Mouse (Mus musculus): Measurements from ENCODE around the gene Mtfr2.

Gene Mtfr2

GRCm38 (mm10) chr10:20379071-20379735, 31.6 kb downstream of the Mtfr2 start:
- no peak for DNase-seq (ENCODE audit: low read depth, low spot score)

GRCm38 (mm10) chr10:20380798-20381197, 33.2 kb downstream of the Mtfr2 start:
- no peak for DNase-seq (ENCODE audit: low read depth, low spot score)

DNA sequence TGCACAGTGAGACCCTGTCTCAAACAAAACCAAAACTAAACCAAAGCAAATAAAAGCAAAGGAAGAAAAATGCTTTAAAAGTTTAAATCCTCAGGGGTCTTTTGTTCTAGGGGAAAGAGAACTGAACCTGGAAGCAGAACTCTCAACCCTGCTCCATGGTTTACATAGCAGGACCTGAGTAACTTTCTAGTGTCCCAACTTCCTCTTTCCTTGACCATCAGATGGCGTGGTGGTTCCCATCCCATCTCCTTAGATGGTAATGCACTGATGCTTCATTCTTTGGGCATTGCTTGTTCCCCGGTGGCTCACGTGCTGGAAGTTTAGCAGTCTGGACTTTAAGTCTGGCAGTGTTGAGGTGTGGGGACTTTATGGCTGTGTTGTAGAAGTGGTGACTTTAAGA, 33.8 kb downstream of the Mtfr2 start:
- DNase-seq (ENCODE audit: low read depth, low spot score): no peak

DNA sequence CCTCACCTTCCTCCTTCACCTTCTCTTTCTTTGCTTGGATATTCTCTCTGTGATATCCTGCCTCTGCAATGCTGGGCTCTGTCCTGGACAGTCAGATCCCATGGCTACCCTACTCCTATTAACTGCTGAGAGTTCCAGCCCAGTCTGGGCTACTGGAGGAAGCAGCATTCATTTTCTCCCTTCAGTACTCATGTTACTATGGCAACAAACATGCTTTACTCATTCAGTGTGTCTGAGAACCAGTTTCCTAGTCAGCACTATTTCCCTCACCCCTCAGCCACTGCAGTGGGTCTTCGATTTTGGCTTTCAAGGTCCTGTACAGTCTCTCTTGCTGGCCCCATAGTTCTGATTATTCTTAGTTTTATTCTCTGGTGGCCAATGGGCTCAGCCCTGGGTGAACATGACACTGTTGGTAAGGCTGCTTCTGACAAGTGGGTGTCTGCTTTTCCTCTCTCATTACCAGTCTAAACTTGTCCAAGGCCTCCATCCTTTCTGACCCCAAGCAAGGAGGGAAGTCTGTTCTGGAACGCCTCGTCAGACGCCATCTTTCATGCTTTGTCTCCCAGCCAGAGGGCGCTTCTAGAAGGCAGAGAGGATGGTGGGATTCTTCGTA, 35.3 kb downstream of the Mtfr2 start:
- DNase-seq (ENCODE audit: low read depth, low spot score): no peak

DNA sequence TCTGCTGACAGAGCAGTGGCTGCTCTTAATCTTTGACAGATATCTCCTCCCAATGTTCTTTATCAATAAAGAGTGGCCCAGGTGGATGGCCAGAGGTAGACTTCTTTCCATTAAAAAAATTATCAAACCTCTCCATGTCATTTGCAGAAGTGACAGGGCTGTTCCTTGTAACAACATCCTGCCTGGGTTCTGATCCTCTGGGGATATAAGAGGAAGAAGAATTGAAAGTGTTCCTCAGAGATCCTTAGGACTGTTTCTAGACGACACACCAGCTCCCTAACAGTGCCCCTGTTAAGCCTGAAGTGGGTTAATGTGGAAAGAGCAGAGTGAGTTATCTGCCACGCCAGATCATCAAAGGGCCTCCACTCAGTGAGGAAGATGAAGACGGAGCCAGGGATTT, 43.0 kb downstream of the Mtfr2 start:
- no peak for DNase-seq (ENCODE audit: low read depth, low spot score)

DNA sequence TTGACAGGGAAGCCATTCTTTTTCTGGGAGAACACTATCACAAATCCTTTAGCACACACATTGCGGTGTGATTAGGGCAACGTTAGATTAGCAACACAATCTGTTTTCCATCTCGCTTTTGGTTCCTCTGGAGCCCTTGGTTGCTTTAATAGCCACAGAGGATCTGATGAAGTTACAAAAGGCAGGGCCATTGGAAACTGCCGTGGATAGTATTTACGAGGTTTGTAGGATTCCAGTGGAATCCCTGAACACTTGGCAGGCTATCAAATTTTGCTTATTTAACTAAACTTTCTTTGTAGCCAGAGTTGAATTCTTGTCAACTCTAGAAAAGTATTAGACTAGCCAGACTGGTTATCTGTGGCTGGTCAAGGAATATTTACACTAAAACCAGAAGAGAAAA, 47.2 kb downstream of the Mtfr2 start:
- DNase-seq (ENCODE audit: low read depth, low spot score): no peak

- no peak for DNase-seq (ENCODE audit: low read depth, low spot score)
Observed at GRCm38 (mm10) chr10:20395778-20396177, 48.2 kb downstream of the Mtfr2 start.

DNA sequence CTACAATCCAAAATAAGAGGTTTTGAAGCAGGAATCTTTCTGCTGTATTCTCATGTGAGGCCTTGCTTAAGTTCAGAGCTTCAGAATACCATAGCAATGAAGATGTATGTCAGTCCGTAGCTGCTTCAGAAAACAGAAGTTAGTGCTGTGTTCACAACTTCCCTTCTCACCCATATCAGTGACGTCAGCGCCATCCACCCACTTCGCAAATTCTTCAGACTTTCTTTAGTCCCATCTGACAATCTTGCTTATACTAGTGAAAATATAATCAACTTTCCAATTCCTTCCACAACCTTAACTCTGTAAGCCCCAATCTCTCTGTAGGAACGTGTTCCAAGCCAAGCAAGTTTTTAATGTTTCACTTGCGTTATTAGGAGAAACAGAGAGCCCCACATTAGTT, 50.7 kb downstream of the Mtfr2 start:
- DNase-seq (ENCODE audit: low read depth, low spot score): no peak

GRCm38 (mm10) chr10:20398641-20399390, 51.2 kb downstream of the Mtfr2 start:
- no peak for DNase-seq (ENCODE audit: low read depth, low spot score)

GRCm38 (mm10) chr10:20400406-20400805, 52.8 kb downstream of the Mtfr2 start:
- no peak for DNase-seq (ENCODE audit: low read depth, low spot score)

DNA sequence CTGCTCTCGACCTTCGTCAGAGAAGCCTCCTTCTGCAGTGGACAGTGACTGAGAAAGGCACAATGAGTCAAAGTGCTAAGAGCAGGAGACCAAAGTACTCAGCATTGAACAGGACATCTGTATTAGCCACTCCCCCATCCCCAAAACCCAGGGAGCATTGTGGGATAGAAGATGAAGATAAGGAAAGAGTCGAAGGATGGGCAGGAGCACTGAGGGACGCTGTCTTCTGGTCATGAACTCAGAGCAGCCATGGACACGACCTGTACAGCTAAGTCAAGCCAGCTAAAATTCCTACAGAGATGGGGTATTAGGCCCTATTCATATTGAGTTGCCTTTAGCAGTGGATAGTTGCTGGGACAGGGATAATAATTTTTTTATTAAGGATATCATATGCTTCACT, 55.4 kb downstream of the Mtfr2 start:
- no peak for DNase-seq (ENCODE audit: low read depth, low spot score)

- peak; percentile 32 for DNase-seq (ENCODE audit: low read depth, low spot score)
Observed at GRCm38 (mm10) chr10:20405471-20405870, 57.9 kb downstream of the Mtfr2 start.

- DNase-seq (ENCODE audit: low read depth, low spot score): no peak
Observed at GRCm38 (mm10) chr10:20408336-20408735, 60.8 kb downstream of the Mtfr2 start.

- no peak for DNase-seq (ENCODE audit: low read depth, low spot score)
Observed at GRCm38 (mm10) chr10:20409181-20409580, 61.6 kb downstream of the Mtfr2 start.
